Mouse (Mus musculus) heart, postnatal 25 days (tissue): Measurements from ENCODE around the gene Slc6a5. TPM values are rescaled to one million over a fixed set of nuclear protein-coding genes. Genes with fewer than 3 reads are reported as not detected.
"Not testable (repeated sequence)": the region's sequence is repeated elsewhere in the genome, so short reads cannot be mapped to it uniquely, and the experiment has no call there.

Experiments
- DNase-seq: peaks from one replicate; pipeline ENCODE4 v3.0.0; 2022; ENCODE audit warnings: low spot score
- intact Hi-C: fragments of 180-260 bp; cut with DNase I; formaldehyde crosslinking; loops from one replicate; pipeline ENCODE4 v1.15.1; 2025
- total RNA-seq, 2 experiments: library from RNA; stranded (reverse); gene quantifications; 2 replicates each; pipeline ENCODE4 v1.2.3; 2021

The Slc6a5 gene
- total RNA-seq, 2 experiments from 2014 or later = not detected

GRCm38 (mm10) chr7:49911147-49911946 lies 1.4 kb downstream of the Slc6a5 start:
- intact Hi-C loops = no loop called here

GRCm38 (mm10) chr7:49911947-49912262 lies 2.0 kb downstream of the Slc6a5 start:
- no peak for DNase-seq
- intact Hi-C loops = no loop called here

More at GRCm38 (mm10) chr7:49911147-49911946, 1.4 kb downstream of the Slc6a5 start:
- DNase-seq = no peak

GRCm38 (mm10) chr7:49913164-49913563 lies 3.2 kb downstream of the Slc6a5 start:
- no peak for DNase-seq
- intact Hi-C loops = no loop called here

GRCm38 (mm10) chr7:49913728-49914328 lies 3.9 kb downstream of the Slc6a5 start:
- intact Hi-C loops = no loop called here

GRCm38 (mm10) chr7:49914946-49915345 lies 5.0 kb downstream of the Slc6a5 start:
- DNase-seq = no peak
- intact Hi-C loops = no loop called here

More at GRCm38 (mm10) chr7:49913728-49914328, 3.9 kb downstream of the Slc6a5 start:
- no peak for DNase-seq

- intact Hi-C loops = no loop called here
- no peak for DNase-seq
Measured at GRCm38 (mm10) chr7:49915471-49915870, 5.5 kb downstream of the Slc6a5 start.

GRCm38 (mm10) chr7:49919494-49919893 lies 9.5 kb downstream of the Slc6a5 start:
- DNase-seq = no peak
- intact Hi-C loops = no loop called here

- intact Hi-C loops = loop anchor here (5.0 kb wide), 1 partner anchor 303 kb away; no protein-coding TSS in a partner anchor
- DNase-seq = no peak
Measured at GRCm38 (mm10) chr7:49920751-49921150, 10.8 kb downstream of the Slc6a5 start.

- intact Hi-C loops = loop anchor here (2.0 to 5.0 kb wide), 2 partner anchors 144 to 306 kb away; partner anchors contain the start of gene Prmt3
- no peak for DNase-seq
Measured at GRCm38 (mm10) chr7:49922928-49923327, 13.0 kb downstream of the Slc6a5 start.

GRCm38 (mm10) chr7:49923376-49923775 lies 13.4 kb downstream of the Slc6a5 start:
- intact Hi-C loops = loop anchor here (2.0 to 5.0 kb wide), 2 partner anchors 145 to 306 kb away; partner anchors contain the start of gene Prmt3

GRCm38 (mm10) chr7:49928571-49928970 lies 18.6 kb downstream of the Slc6a5 start:
- no peak for DNase-seq
- intact Hi-C loops = no loop called here

More at GRCm38 (mm10) chr7:49923376-49923775, 13.4 kb downstream of the Slc6a5 start:
- peak; percentile 44 for DNase-seq

GRCm38 (mm10) chr7:49929999-49930398 lies 20.1 kb downstream of the Slc6a5 start:
- intact Hi-C loops = no loop called here
- no peak for DNase-seq

GRCm38 (mm10) chr7:49933386-49934115 lies 23.6 kb downstream of the Slc6a5 start:
- intact Hi-C loops, DNase-seq: not testable (repeated sequence)

GRCm38 (mm10) chr7:49936821-49937220 lies 26.9 kb downstream of the Slc6a5 start:
- intact Hi-C loops = no loop called here

GRCm38 (mm10) chr7:49942023-49942422 lies 32.1 kb downstream of the Slc6a5 start:
- intact Hi-C loops = no loop called here

More at GRCm38 (mm10) chr7:49936821-49937220, 26.9 kb downstream of the Slc6a5 start:
- DNase-seq = no peak

GRCm38 (mm10) chr7:49942490-49942889 lies 32.5 kb downstream of the Slc6a5 start:
- intact Hi-C loops = no loop called here
- no peak for DNase-seq

More at GRCm38 (mm10) chr7:49942023-49942422, 32.1 kb downstream of the Slc6a5 start:
- no peak for DNase-seq

- no peak for DNase-seq
- intact Hi-C loops = no loop called here
Measured at GRCm38 (mm10) chr7:49946691-49947090, 36.7 kb downstream of the Slc6a5 start.

- no peak for DNase-seq
- intact Hi-C loops = loop anchor here (2.0 to 5.0 kb wide), 2 partner anchors 531 to 1484 kb away; no protein-coding TSS in a partner anchor
Measured at GRCm38 (mm10) chr7:49953546-49954181, 43.7 kb downstream of the Slc6a5 start.

GRCm38 (mm10) chr7:49954834-49955233 lies 44.9 kb downstream of the Slc6a5 start:
- no peak for DNase-seq
- intact Hi-C loops = loop anchor here (2.0 to 5.0 kb wide), 2 partner anchors 530 to 1482 kb away; no protein-coding TSS in a partner anchor

GRCm38 (mm10) chr7:49957142-49957541 lies 47.2 kb downstream of the Slc6a5 start:
- DNase-seq = no peak
- intact Hi-C loops = no loop called here
